Mouse (Mus musculus) intestine, embryonic 16.5 days (tissue): ENCODE measurements around the gene Myo7a. TPM values are rescaled to one million over a fixed set of nuclear protein-coding genes. Genes with fewer than 3 reads are reported as not detected.

Source experiments
- ATAC-seq: fragments of 200-750 bp; cut with Nextera tagmentation; 2 replicates; pipeline ENCODE4 v1.8.0; 2017; ENCODE audit warnings: moderate TSS enrichment, moderate library complexity
- H3K27ac ChIP-seq: fragments of 300-500 bp; sonication (generic); 2 replicates; pipeline ENCODE4 v1.5.1; 2014; ENCODE audit warnings: mild to moderate bottlenecking, low read length
- H3K27me3 ChIP-seq: fragments of 300-500 bp; sonication (generic); replicated peaks from 2 replicates; pipeline ENCODE4 v1.6.1; 2014; ENCODE audit warnings: low read length, control low read depth, mixed read lengths; ENCODE audit not compliant: control insufficient read depth, insufficient read depth
- H3K36me3 ChIP-seq: fragments of 300-500 bp; sonication (generic); 2 replicates; pipeline ENCODE4 v1.6.1; 2014; ENCODE audit warnings: low read length, control low read depth; ENCODE audit not compliant: control insufficient read depth, insufficient read depth
- H3K4me1 ChIP-seq: fragments of 300-500 bp; sonication (generic); 2 replicates; pipeline ENCODE4 v1.6.1; 2014; ENCODE audit warnings: low read length, control low read depth, mixed read lengths; ENCODE audit not compliant: control insufficient read depth, insufficient read depth
- H3K4me2 ChIP-seq: fragments of 300-500 bp; sonication (generic); 2 replicates; pipeline ENCODE4 v1.6.1; 2014; ENCODE audit warnings: low read depth, low read length, control low read depth
- H3K4me3 ChIP-seq: fragments of 300-500 bp; sonication (generic); 2 replicates; pipeline ENCODE4 v1.5.1; 2014; ENCODE audit warnings: mild to moderate bottlenecking, low read length
- H3K9ac ChIP-seq: fragments of 300-500 bp; sonication (generic); 2 replicates; pipeline ENCODE4 v1.6.1; 2014; ENCODE audit warnings: low read depth, low read length
- H3K9me3 ChIP-seq: fragments of 300-500 bp; sonication (generic); 2 replicates; pipeline ENCODE4 v1.6.1; 2016; ENCODE audit warnings: low read length, control low read depth; ENCODE audit not compliant: control insufficient read depth
- WGBS: fragments of 180-500 bp; shearing (Covaris S2); extraction: QIAGEN DNeasy Blood & Tissue Kit; methylation state at CpG from one replicate; pipeline ENCODE4 v1.1.7; 2014; 5-methylcytosine and 5-hydroxymethylcytosine counted together
- polyA plus RNA-seq: library from polyadenylated mRNA; unstranded; fragments of >200 nt; fragmentation: Nextera tagmentation; extraction: Ambion mirVana; gene quantifications from 2 replicates; pipeline ENCODE4 v1.2.1, GENCODE M21; 2015

Myo7a gene
- polyA plus RNA-seq, 1 experiment from 2014 or later = 24.0 TPM

DNA sequence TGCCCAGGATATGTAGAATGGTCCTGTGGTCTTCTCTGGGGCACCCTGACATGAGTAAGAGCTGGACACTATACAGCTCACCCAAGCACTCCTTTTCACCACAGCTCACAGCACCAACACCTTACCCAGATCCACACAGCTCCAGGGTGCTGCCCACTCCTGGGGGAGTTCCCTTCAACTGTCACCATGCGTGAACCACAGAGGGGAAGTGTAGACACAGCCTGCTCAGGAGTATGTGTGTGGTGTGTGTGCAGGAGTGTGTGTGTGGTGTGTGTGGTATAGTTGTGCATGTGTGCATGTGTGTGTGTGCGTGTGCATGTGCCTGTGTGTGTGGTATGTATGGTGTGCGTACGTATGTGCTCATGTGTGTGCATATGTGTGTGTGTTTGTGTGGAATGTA, 23.5 kb downstream of the Myo7a start:
- no peak for ATAC-seq

DNA sequence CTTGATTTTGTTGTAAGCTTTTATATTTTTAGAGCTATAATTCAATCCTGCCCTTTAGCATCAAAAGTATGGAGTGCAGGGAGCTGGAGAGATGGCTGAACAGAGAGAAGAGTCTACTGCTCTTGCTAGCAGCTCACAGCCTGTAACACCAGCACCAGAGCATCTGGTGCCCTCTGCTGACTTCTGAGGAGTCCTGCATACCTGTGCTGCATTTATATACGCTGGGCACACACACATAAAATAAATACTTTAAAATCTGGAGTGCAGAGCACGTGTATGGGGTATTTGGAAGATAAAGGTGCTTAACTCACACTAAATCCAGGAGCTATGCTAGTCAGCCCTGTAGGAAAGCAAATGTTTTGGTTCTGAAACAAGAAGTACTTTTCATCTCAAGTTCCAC, 33.0 kb downstream of the Myo7a start:
- H3K9me3 ChIP-seq = no peaks in the 10 kb centered on the region
- ATAC-seq = no peak
- WGBS = 43% methylated on average over 2 of the region's 2 CpGs
- no peak overlapping the region for H3K4me3 ChIP-seq
- H3K4me1 ChIP-seq = peaks cover 9% of the 10 kb centered on the region
- no peak overlapping the region for H3K9ac ChIP-seq
- H3K27ac ChIP-seq = no peak overlapping the region
- H3K4me2 ChIP-seq = no peak overlapping the region
- no peaks in the 10 kb centered on the region for H3K27me3 ChIP-seq
- no peaks in the 10 kb centered on the region for H3K36me3 ChIP-seq

More for the DNA sequence above, 23.5 kb downstream of the Myo7a start:
- Histone ChIP-seq H3K36me3 (peaks cover 12% of the 10 kb centered on the region), H3K9me3 (0 out of 2 replicates have a peak, but pooled peaks cover 3% of the 10 kb centered on the region), H3K27ac (no peak overlapping the region), H3K9ac (no peak overlapping the region), H3K4me2 (no peak overlapping the region), H3K4me3 (no peak overlapping the region), H3K4me1 (no peaks in the 10 kb centered on the region), H3K27me3 (no peaks in the 10 kb centered on the region)
- WGBS = 94% methylated on average over 4 of the region's 4 CpGs

DNA sequence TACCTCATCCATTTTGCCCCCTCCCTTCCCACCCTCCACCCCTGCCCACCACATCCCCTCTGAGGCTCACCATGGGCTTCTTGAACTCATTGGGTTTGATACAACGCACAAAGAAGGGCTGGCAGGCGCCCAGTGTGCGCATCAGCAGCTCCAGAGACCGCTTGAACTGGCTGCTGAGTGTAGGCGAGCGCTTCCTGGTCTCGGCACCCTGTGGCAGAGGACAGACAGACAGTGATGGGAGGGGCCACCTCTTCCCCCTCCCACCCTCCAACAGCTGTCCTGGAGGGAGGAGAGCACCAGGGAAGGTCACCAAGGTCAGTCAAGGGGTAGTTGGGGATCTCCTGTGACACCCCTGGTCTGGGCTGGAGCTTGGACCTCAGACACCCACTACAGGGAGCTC, 34.0 kb downstream of the Myo7a start:
- Histone ChIP-seq H3K4me3 (no peak overlapping the region), H3K27me3 (no peaks in the 10 kb centered on the region), H3K4me1 (peaks cover 9% of the 10 kb centered on the region), H3K36me3 (no peaks in the 10 kb centered on the region), H3K27ac (no peak overlapping the region), H3K9me3 (no peaks in the 10 kb centered on the region), H3K9ac (no peak overlapping the region), H3K4me2 (no peak overlapping the region)
- 72% methylated on average over 7 of the region's 7 CpGs for WGBS
- no peak for ATAC-seq

DNA sequence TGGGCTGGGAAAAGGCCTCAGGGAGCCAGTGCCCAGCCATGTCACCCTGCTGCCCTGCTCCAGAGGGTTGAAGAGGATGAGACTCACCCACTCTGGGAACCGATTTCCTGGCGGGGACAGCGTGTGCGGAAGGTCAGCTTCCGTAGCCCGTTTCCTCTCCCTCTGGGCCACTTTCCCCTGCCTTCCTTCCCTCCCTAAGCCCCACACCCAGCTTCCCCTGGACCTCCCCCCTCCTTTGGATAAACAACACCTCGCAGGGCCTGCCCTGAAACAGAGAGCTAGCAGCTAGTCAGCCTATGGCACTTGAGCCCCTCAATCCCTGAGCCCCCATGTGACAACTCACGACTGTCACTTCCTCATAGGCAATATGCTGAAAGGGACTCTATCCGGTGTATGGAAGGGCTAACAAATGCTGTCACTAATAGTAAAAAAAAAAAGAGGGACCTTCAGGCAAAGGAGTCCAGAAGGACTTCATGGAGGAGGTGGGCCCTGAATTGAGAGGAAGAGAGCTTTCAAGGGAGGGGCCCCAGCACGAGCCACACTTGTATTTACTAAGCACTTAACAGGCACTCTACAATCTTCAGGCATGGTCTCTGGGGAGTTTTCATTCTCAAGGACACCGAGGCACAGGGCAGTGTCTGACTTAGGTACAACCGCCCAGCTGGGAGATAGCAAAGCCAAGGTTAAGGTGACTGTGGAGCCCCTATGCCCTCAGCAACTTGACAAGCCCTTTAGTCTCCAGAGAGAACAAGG, 34.6 kb downstream of the Myo7a start:
- no peaks in the 10 kb centered on the region for H3K27me3 ChIP-seq
- 26% methylated on average over 12 of the region's 12 CpGs for WGBS
- peak; percentile 15; the same call in 1 of the 2 replicates for ATAC-seq
- no peak overlapping the region for H3K4me2 ChIP-seq
- peaks cover 9% of the 10 kb centered on the region for H3K4me1 ChIP-seq
- H3K27ac ChIP-seq = no peak overlapping the region
- no peaks in the 10 kb centered on the region for H3K9me3 ChIP-seq
- no peaks in the 10 kb centered on the region for H3K36me3 ChIP-seq
- 0 out of 2 replicates have a peak overlapping the region, but pooled peaks have one; percentile 11 for H3K9ac ChIP-seq
- H3K4me3 ChIP-seq = no peak overlapping the region

DNA sequence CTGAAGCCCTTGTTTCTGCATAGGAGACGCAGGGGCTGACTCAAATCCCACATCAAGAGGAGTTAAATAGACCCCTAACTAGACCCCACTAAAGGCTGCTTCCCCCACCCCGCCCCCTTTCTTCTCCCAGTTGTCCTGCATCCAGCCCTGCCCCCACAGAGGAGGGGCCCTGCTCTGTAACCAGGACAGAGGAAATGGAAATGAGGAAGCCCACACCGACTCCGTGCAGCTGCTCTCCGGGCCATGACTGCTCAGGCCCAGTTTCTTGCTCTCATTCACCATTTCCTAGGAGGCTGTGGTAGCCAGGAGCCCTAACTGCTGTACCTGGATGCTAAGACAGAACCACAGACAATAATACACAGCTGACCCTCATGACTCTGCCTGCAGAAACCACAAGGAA, 36.9 kb downstream of the Myo7a start:
- 22% methylated on average over 5 of the region's 5 CpGs for WGBS
- Histone ChIP-seq H3K4me2 (no peak overlapping the region), H3K4me1 (peaks cover 9% of the 10 kb centered on the region), H3K36me3 (no peaks in the 10 kb centered on the region), H3K9me3 (no peaks in the 10 kb centered on the region), H3K27ac (no peak overlapping the region), H3K27me3 (no peaks in the 10 kb centered on the region), H3K4me3 (no peak overlapping the region), H3K9ac (no peak overlapping the region)
- ATAC-seq = no peak

DNA sequence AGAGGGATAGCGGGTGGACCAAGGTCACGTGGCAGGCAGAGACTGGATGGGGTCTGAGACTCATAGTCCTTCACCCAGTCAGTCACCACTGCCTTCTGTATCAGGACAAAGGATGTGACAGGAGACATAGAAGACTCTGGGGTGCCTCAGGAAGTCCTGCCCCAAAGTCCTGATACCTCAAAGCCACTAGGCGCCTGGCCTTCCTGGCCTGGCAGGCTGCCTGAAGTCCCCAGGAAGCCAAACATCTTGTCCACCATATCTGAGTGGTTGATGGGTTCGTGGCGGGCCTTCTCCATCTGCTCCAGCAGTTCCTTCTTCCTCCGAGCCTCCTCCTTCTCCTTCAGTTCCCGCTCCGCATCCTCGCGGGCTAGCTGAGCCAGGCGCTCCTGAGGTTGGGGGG, 41.9 kb downstream of the Myo7a start:
- Histone ChIP-seq H3K9ac (no peak overlapping the region), H3K27ac (no peak overlapping the region), H3K36me3 (no peaks in the 10 kb centered on the region), H3K4me1 (peaks cover 2% of the 10 kb centered on the region), H3K9me3 (no peaks in the 10 kb centered on the region), H3K4me2 (no peak overlapping the region), H3K27me3 (no peaks in the 10 kb centered on the region), H3K4me3 (no peak overlapping the region)
- no peak for ATAC-seq
- WGBS = 88% methylated on average over 11 of the region's 11 CpGs

DNA sequence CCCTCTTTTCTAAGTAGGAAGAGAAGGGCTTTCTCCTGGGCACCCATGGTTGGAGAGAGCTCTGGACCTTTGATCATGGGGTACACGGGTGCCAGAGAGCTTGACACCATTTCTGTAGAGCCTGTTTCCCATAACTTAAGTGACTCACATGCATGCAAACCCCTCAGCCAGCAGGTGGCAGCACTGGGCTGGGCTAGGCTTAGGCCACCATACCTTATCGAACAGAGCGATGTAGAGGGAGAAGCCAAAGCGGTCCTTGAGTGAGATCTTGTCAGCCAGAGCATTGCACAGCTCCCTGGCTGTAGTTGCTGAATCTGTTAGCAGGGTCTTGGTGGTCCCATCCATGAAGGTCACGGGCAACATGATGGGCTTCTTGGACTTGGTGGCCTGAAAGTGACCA, 47.7 kb downstream of the Myo7a start:
- Histone ChIP-seq H3K27ac (no peak overlapping the region), H3K4me1 (no peaks in the 10 kb centered on the region), H3K27me3 (no peaks in the 10 kb centered on the region), H3K9ac (no peak overlapping the region), H3K4me3 (no peak overlapping the region), H3K9me3 (no peaks in the 10 kb centered on the region), H3K36me3 (peaks cover 4% of the 10 kb centered on the region; the same call in 1 of the 2 replicates), H3K4me2 (no peak overlapping the region)
- 35% methylated on average over 5 of the region's 5 CpGs for WGBS
- ATAC-seq = peak; percentile 64

DNA sequence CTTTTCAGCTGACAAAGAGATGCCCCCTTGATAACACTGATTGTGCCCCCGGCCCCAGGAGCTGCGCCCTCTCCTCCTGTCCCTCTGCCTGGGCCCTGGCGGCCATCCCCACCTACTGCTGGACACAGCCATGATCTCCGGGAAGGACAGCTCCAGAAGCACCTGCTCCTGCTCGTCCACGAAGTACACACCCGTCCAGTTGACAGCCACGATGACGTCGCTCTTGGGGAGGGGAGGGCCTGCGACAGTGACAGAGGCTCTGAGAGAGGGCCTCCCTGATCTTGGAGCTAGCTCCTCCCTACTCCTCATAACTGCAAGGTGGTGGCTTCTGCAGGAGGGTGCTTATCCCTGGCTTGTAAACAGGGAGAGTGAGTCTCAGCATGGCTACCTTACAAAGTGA, 53.1 kb downstream of the Myo7a start:
- no peak overlapping the region for H3K4me2 ChIP-seq
- peaks cover 14% of the 10 kb centered on the region; the same call in 1 of the 2 replicates for H3K36me3 ChIP-seq
- no peaks in the 10 kb centered on the region for H3K4me1 ChIP-seq
- peak; percentile 59; the same call in 1 of the 2 replicates for ATAC-seq
- no peaks in the 10 kb centered on the region for H3K9me3 ChIP-seq
- no peak overlapping the region for H3K4me3 ChIP-seq
- H3K9ac ChIP-seq = no peak overlapping the region
- 81% methylated on average over 11 of the region's 11 CpGs for WGBS
- H3K27me3 ChIP-seq = no peaks in the 10 kb centered on the region
- H3K27ac ChIP-seq = no peak overlapping the region

DNA sequence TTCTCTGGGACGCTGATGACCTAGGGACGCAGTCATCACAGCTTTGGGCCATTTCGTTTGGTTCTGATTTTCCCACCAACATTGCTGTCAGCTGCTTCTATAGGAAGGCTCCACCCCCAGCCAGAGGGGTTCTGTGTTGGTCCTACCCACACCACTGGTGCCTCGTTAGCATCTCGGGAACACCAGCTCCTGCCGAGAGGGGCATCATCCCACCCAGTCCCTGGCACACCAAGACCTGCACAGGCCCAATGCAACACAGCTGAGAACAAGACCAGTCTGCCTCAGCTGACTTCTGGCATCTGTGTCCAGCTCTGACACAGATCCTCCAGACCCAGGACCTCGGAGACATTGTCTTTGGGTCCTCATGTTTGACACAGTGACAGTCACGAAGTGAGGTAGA, 64.4 kb downstream of the Myo7a start:
- H3K4me3 ChIP-seq = no peak overlapping the region
- WGBS = 92% methylated on average over 8 of the region's 8 CpGs
- no peak for ATAC-seq
- no peaks in the 10 kb centered on the region for H3K36me3 ChIP-seq
- no peak overlapping the region for H3K9ac ChIP-seq
- no peaks in the 10 kb centered on the region for H3K4me1 ChIP-seq
- H3K27ac ChIP-seq = no peak overlapping the region
- no peaks in the 10 kb centered on the region for H3K9me3 ChIP-seq
- no peaks in the 10 kb centered on the region for H3K27me3 ChIP-seq
- H3K4me2 ChIP-seq = no peak overlapping the region

DNA sequence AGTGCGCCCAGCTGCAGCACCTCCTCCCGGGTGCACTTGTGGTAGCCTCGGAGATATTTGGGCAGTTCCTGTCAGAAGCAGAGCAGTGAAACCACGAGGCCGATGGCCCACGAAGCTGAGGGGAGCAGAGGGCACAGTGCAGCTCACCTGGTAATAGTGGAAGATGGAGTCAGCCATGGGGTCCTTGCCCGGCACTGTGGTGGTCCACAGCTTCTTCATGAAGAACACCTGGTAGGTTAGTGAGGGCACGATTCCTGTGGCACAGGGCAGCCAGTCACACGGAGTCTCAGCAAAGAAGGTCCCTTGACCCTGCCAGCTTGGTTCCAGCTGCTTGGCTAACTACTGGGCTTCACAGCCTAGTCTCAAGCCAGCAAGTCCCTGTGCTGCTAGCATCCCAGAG, 64.9 kb downstream of the Myo7a start:
- ATAC-seq = no peak

More for the DNA sequence above, 64.9 kb downstream of the Myo7a start:
- Histone ChIP-seq H3K9me3 (no peaks in the 10 kb centered on the region), H3K9ac (no peak overlapping the region), H3K4me2 (no peak overlapping the region), H3K4me1 (no peaks in the 10 kb centered on the region), H3K4me3 (no peak overlapping the region), H3K27me3 (no peaks in the 10 kb centered on the region), H3K36me3 (no peaks in the 10 kb centered on the region), H3K27ac (no peak overlapping the region)
- 91% methylated on average over 9 of the region's 9 CpGs for WGBS
